Mouse (Mus musculus) liver, adult 2 months (tissue): ENCODE measurements around the gene Malrd1. TPM values are rescaled to one million over a fixed set of nuclear protein-coding genes. Genes with fewer than 3 reads are reported as not detected.

Experiments
- DNase-seq: peaks from one replicate; pipeline ENCODE4 v3.0.0-alpha.2; 2011; ENCODE audit warnings: low read depth, low spot score; ENCODE audit errors: extremely low read depth
- H3K27ac ChIP-seq: fragments of 200-500 bp; replicated peaks from 2 replicates; pipeline ENCODE4 v1.5.1; 2012; ENCODE audit warnings: low read depth, mild to moderate bottlenecking, control low read depth, inconsistent platforms, low read length; ENCODE audit not compliant: insufficient read depth
- H3K27me3 ChIP-seq: fragments of 200-500 bp; 2 replicates; pipeline ENCODE4 v1.6.1; 2012; ENCODE audit warnings: mild to moderate bottlenecking, moderate library complexity, low read length, inconsistent platforms; ENCODE audit not compliant: control insufficient read depth, insufficient read depth
- H3K36me3 ChIP-seq: fragments of 200-500 bp; 2 replicates; pipeline ENCODE4 v1.6.1; 2012; ENCODE audit warnings: low read length, inconsistent platforms; ENCODE audit not compliant: control insufficient read depth, insufficient read depth
- H3K4me1 ChIP-seq: fragments of 200-500 bp; 2 replicates; pipeline ENCODE4 v1.6.1; 2011; ENCODE audit warnings: low read length; ENCODE audit not compliant: control insufficient read depth, insufficient read depth
- H3K4me3 ChIP-seq: fragments of 200-500 bp; 2 replicates; pipeline ENCODE4 v1.5.1; 2011; ENCODE audit warnings: low read depth, mild to moderate bottlenecking, control low read depth, low read length, moderate library complexity; ENCODE audit not compliant: insufficient read depth
- H3K79me2 ChIP-seq: fragments of 200-500 bp; 2 replicates; pipeline ENCODE4 v1.6.1; 2012; ENCODE audit warnings: inconsistent platforms, mild to moderate bottlenecking, low read length, moderate library complexity; ENCODE audit not compliant: control insufficient read depth, insufficient read depth
- H3K9ac ChIP-seq: fragments of 200-500 bp; 2 replicates; pipeline ENCODE4 v1.6.1; 2012; ENCODE audit warnings: low read depth, mild to moderate bottlenecking, control low read depth, inconsistent platforms, low read length
- CTCF ChIP-seq: fragments of 200-500 bp; IDR thresholded peaks from 2 replicates; pipeline ENCODE4 v1.5.1; 2011; ENCODE audit warnings: low read depth, low read length, control low read depth
- POLR2A ChIP-seq: fragments of 200-500 bp; IDR thresholded peaks from 2 replicates; pipeline ENCODE4 v1.6.1; 2011; ENCODE audit warnings: low read length, control low read depth; ENCODE audit not compliant: insufficient read depth; ENCODE audit errors: extremely low read depth
- WGBS: fragments of 180-500 bp; shearing (Covaris S2); methylation state at CpG from one replicate; pipeline ENCODE4 v1.1.7; 2018; 5-methylcytosine and 5-hydroxymethylcytosine counted together
- polyA plus RNA-seq: library from polyadenylated mRNA; depleted of rRNA; stranded (reverse); fragments of >200 nt; gene quantifications from 2 replicates; pipeline ENCODE4 v1.2.3, GENCODE M21; 2012
- total RNA-seq: library from RNA; depleted of rRNA; stranded (reverse); fragments of >200 nt; gene quantifications from 2 replicates; pipeline ENCODE4 v1.2.3, GENCODE M21; 2014

Malrd1 gene
- total and polyA plus RNA-seq, 2 experiments = under 0.01 TPM; not detected in 1

GRCm38 (mm10) chr2:15656388-15656787 is 130.1 kb downstream of the Malrd1 start:
- H3K27ac ChIP-seq = no peak overlapping the region
- 90% methylated on average over 1 of the region's 1 CpGs for WGBS
- no peaks in the 10 kb centered on the region for H3K36me3 ChIP-seq
- H3K4me3 ChIP-seq = no peak overlapping the region
- no peak for DNase-seq
- H3K79me2 ChIP-seq = no peaks in the 10 kb centered on the region
- no peak overlapping the region for H3K9ac ChIP-seq
- H3K4me1 ChIP-seq = no peaks in the 10 kb centered on the region
- no peaks in the 10 kb centered on the region for H3K27me3 ChIP-seq
- TF ChIP-seq CTCF = no peak
- TF ChIP-seq POLR2A = no peak

GRCm38 (mm10) chr2:15702977-15703376 is 176.7 kb downstream of the Malrd1 start:
- no peaks in the 10 kb centered on the region for H3K27me3 ChIP-seq
- WGBS = 82% methylated on average over 3 of the region's 3 CpGs
- no peaks in the 10 kb centered on the region for H3K4me1 ChIP-seq
- H3K36me3 ChIP-seq = no peaks in the 10 kb centered on the region
- H3K9ac ChIP-seq = no peak overlapping the region
- no peak overlapping the region for H3K4me3 ChIP-seq
- no peak for DNase-seq
- no peaks in the 10 kb centered on the region for H3K79me2 ChIP-seq
- TF ChIP-seq POLR2A (no peak), CTCF (no peak)
- no peak overlapping the region for H3K27ac ChIP-seq

- Histone ChIP-seq H3K27ac (no peak overlapping the region), H3K36me3 (no peaks in the 10 kb centered on the region), H3K4me3 (no peak overlapping the region), H3K79me2 (no peaks in the 10 kb centered on the region), H3K27me3 (no peaks in the 10 kb centered on the region), H3K4me1 (no peaks in the 10 kb centered on the region), H3K9ac (no peak overlapping the region)
- TF ChIP-seq POLR2A (no peak), CTCF (no peak)
- no peak for DNase-seq
- WGBS = 95% methylated on average over 1 of the region's 1 CpGs
Measured at GRCm38 (mm10) chr2:15740945-15741344, 214.7 kb downstream of the Malrd1 start.

GRCm38 (mm10) chr2:15744979-15745688 is 218.9 kb downstream of the Malrd1 start:
- no peak for DNase-seq
- Histone ChIP-seq H3K79me2 (no peaks in the 10 kb centered on the region), H3K9ac (no peak overlapping the region), H3K4me3 (no peak overlapping the region), H3K27ac (no peak overlapping the region), H3K4me1 (no peaks in the 10 kb centered on the region), H3K36me3 (no peaks in the 10 kb centered on the region), H3K27me3 (no peaks in the 10 kb centered on the region)
- TF ChIP-seq CTCF (no peak), POLR2A (no peak)
- WGBS = 50% methylated on average over 4 of the region's 4 CpGs

GRCm38 (mm10) chr2:15784818-15785217 is 258.5 kb downstream of the Malrd1 start:
- Histone ChIP-seq H3K27me3 (no peaks in the 10 kb centered on the region), H3K4me1 (no peaks in the 10 kb centered on the region), H3K36me3 (no peaks in the 10 kb centered on the region), H3K4me3 (no peak overlapping the region), H3K27ac (no peak overlapping the region), H3K79me2 (no peaks in the 10 kb centered on the region), H3K9ac (no peak overlapping the region)
- DNase-seq = no peak
- TF ChIP-seq POLR2A = no peak
- WGBS = 75% methylated on average over 2 of the region's 2 CpGs

GRCm38 (mm10) chr2:15815724-15816123 is 289.4 kb downstream of the Malrd1 start:
- TF ChIP-seq POLR2A (no peak), CTCF (no peak)
- no peak overlapping the region for H3K4me3 ChIP-seq

More at GRCm38 (mm10) chr2:15815724-15816123, 289.4 kb downstream of the Malrd1 start:
- DNase-seq = no peak
- Histone ChIP-seq H3K27ac (no peak overlapping the region), H3K36me3 (no peaks in the 10 kb centered on the region), H3K9ac (no peak overlapping the region), H3K4me1 (no peaks in the 10 kb centered on the region), H3K79me2 (no peaks in the 10 kb centered on the region), H3K27me3 (no peaks in the 10 kb centered on the region)
- 64% methylated on average over 1 of the region's 1 CpGs for WGBS
